Mouse (Mus musculus): ENCODE results near the gene Pigb.

The Pigb gene

GRCm38 (mm10) chr9:72988706-72989105, 51.5 kb downstream of the Pigb start:
- no peak for DNase-seq

- DNase-seq = no peak
Measured at GRCm38 (mm10) chr9:72987703-72988102, 52.5 kb downstream of the Pigb start.

DNA sequence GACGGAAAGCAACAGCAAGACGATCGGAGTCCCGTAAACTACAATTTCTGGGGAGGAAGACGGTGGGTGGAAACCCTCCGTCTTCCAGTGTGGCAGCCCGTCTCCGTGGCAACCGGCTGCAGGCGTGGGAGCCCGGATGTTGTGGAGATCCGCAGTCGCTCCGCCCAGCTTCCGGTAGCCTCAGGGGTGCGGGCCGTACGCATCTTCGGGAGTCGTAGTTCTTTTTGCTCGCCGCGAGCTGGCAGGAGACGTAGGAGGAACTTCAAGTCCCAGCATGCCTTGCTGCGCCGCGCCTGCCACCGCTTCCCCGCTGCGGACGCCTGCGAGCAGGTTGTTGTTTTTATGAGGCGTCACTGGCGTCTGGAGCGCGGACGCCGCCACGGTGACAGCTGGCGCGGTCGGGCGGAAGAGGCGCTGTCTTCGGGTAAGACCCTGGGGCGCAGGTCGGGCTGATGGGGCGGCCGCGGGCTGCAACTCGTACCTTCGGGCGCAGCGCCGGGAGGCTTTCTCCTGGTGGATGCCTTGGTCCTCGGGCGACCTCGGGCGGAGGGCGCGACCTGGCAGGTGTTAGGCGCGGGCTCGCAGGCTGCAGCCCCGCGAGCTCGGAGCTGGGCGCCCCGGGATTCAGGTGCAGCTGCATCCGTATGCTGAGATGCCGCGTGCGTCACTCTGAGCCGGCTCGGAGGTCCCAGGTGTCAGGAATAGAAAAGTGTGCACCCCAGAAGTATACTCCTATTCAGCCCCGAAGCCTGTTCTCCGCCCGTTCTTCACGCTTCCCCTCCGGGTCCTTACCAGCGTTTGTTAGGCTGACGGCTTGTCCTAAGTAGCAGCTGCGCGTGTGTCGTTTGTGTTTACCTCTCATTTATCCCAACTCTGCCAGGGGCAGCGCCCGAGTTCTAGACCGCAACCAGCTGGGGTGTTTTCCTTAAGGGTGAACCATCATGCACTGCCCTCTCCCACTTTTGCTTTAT, 54.6 kb downstream of the Pigb start, which contains the start of the genes Ccpg1os and Ccpg1:
Gene Ccpg1os, minus strand, starts transcription at position 133 of the 971 bp plus-strand sequence.
Gene Ccpg1, plus strand, starts transcription at position 180 of the 971 bp plus-strand sequence.
- peak; percentile 98 to 99 for DNase-seq

DNA sequence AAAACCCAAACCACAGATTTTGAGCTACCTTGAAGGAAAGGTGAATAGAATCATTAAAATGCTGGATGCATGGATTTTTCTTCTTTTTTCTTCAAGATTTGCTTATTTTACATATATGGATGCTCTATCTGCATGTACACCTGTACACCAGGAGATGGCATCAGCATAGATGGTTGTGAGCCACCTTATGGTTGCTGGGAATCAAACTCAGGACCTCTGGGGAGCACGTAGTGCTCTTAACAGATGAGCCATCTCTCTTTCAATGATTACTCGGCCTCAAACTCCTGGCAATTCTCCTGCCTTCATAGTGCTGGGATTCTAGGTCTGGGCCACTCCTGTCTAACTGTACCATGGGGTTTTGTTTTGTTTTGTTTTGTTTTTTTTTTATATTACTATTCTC, 57.1 kb downstream of the Pigb start:
- no peak for DNase-seq

GRCm38 (mm10) chr9:72975242-72975641, 64.9 kb downstream of the Pigb start:
- no peak for DNase-seq

DNA sequence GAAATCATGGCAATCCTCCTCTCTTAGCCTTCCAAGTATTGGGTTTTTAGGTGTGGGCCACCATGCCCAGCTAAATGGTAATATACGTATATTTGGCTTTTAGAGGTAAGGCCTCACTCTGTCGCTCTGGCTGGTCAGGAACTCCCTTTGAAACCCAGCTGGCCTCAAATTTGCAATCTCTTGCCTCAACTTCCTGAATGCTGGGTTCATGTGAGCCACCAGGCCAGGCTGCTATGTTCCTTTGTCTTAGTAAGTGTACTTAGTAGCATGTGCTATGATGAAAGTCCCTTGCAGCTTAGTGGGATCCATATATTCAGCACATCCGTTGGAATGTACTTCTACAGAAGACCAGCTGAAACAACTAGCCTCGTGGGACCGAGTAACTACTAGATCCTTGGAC, 65.4 kb downstream of the Pigb start:
- DNase-seq = no peak

GRCm38 (mm10) chr9:72972984-72973383, 67.2 kb downstream of the Pigb start:
- no peak for DNase-seq

DNA sequence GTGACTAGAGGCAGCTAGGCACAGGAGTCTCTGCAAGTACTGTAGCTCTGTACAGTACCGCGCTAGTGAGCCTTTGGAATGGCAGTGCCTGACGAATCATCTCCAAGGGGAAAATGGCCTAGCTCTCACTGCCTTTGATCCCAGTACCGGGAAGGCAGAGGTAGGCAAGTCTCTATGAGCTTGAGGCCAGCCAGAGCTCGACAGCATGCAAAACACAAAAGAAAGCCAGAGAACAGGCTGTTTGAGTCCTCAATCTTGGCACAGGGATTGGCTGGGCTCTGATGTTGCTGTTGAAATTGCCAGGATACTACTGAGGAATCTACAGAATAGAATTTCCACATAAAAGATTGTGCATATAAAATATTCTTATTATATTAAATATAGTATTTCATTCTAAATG, 67.7 kb downstream of the Pigb start:
- DNase-seq = no peak

DNA sequence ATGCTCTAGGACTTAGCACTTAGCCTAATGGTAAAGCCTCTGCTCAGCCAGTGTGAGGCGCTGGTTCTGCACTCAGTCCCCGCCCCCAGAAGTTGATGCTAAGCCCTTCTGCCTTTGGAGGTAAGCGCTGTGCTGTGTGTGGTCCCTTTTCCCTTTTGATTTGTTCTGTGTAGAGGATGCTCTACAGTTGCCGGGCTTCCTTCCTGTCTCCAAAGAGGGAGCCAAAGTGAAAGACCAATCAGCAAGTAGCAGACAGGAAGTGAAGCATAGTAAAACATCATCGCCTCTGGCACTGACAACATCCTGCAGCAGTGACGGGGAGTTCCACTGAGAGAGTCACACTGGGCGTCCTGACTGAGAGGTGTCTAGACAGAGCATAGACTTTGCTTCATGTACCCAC, 70.3 kb downstream of the Pigb start:
- peak in 1 of 2 experiments; percentile 26 for DNase-seq

DNA sequence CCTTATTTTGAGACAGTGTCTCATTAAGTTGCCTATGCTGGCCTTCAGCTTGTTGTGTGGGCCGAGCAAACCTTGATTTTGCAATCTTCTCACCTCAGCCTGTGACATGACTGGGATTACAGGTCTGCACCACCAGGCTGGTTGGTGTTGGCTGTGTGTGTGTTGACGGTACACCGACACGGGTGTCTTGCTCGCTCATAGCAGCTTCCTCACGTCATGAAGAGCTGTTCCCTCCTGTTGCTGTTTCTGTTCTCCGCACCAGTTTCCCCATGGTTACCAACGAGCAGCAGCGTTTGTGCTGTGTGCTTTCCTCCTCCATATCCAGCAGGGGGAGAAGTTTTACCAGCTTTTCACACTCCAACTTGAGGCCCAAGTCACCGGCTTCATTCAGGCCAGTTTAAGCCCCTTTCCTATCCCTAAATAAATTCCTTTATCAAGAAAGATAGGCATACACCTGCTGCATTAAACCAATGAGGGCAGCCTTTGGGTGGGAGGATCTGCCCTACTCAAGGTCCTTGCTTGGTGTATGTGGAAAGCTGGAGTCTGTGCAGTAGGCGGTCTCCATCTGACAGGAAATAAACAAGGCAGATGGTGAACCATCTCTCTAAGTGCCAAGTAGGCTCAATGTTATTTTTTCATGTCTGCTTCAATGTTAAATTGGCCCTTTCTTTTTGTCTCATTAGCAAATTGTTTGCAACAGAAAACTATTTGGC, 71.7 kb downstream of the Pigb start:
- DNase-seq = peak; percentile 15 to 37

GRCm38 (mm10) chr9:72961959-72962358, 78.2 kb downstream of the Pigb start:
- peak; percentile 41 to 62 for DNase-seq

DNA sequence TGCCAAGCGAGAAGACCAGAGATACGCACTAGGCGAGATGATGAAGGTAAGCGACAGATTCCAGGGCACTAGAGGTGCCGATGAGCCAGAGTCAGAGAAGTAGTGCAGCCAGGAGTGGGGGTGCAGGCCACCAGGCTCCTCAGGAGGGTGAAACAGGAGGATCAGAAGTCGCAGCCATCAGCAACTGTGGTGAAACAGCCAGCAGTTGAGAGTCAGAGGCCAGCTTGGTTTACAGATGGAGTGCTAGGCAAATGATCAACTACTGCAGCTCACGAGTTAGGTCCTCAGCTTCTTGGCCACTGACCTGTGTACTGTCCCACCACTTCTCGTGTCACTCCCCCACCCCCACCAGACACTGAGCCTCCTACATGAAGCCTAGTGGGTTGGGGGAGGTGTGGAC, 78.8 kb downstream of the Pigb start:
- DNase-seq = no peak

- peak; percentile 61 to 79 for DNase-seq
Measured at GRCm38 (mm10) chr9:72958521-72959450, 81.4 kb downstream of the Pigb start, which contains the start of the genes Dyx1c1 and Gm44503. Gene Dyx1c1 (plus strand): TSS chr9:72958785. Gene Gm44503 (plus strand): TSS chr9:72958852.

Data from thymus, adult 18-20 months (tissue).